Mouse (Mus musculus) kidney, embryonic 15.5 days (tissue): ENCODE measurements around the gene Smarca5. TPM values are rescaled to one million over a fixed set of nuclear protein-coding genes. Genes with fewer than 3 reads are reported as not detected.

ENCODE experiments used
- polyA plus RNA-seq: library from polyadenylated mRNA; unstranded; fragments of >200 nt; fragmentation: Nextera tagmentation; extraction: Ambion mirVana; gene quantifications from 2 replicates; pipeline ENCODE4 v1.2.1, GENCODE M21; 2015

Smarca5 gene
- polyA plus RNA-seq, 1 experiment from 2014 or later, result 80.9 TPM

Other genes starting within 250 kb of the Smarca5 start
- 8.9 and 13.0 TPM in 2 replicates for gene Gypa, start 245.7 kb downstream of the Smarca5 start, polyA plus RNA-seq
- 0.19 and 0.22 TPM in 2 replicates for gene Frem3, start 128.4 kb downstream of the Smarca5 start, polyA plus RNA-seq
- gene Gab1, start 141.0 kb upstream of the Smarca5 start, polyA plus RNA-seq, result 16.4 and 16.8 TPM in 2 replicates